Mouse (Mus musculus): ENCODE measurements around the gene Smok3b.

DNA sequence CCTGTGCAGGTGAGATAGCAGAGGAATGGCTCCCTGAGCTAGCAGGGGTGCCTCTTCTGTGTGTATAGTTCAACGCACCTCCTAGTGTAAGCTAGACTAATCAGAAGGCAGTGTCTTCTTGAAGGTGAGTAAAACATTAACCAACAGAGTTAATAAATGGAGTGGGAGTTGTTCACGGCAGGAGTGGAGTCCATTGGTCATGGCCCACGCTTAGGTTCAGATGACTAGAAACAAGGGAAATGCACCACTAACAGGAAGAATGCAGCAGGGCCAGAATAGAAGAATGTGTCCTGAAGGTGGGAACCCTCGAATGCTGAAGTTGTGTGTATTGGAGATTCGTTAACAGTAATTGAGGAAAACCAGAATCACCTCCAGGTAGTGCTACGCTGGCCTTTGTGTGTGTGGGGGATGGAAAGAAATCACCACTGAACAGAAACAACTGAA lies 67.9 kb downstream of the Smok3b start:
- TF ChIP-seq GATA1 (IDR thresholded peaks at IDR 0.05; ENCODE audit: borderline replicate concordance, low read length) (no peak), FLI1 (IDR thresholded peaks at IDR 0.05; ENCODE audit: low read length) (no peak)

Data from megakaryocyte, embryonic 14.5 days (primary cell).